Mouse (Mus musculus): ENCODE data around the gene Ints7. TPM values are rescaled to one million over a fixed set of nuclear protein-coding genes. Genes with fewer than 3 reads are reported as not detected.

Gene Ints7
- polyA plus RNA-seq (2016; fragmentation: Nextera tagmentation; extraction: Ambion mirVana), result 39.5 and 41.3 TPM in 2 replicates

DNA sequence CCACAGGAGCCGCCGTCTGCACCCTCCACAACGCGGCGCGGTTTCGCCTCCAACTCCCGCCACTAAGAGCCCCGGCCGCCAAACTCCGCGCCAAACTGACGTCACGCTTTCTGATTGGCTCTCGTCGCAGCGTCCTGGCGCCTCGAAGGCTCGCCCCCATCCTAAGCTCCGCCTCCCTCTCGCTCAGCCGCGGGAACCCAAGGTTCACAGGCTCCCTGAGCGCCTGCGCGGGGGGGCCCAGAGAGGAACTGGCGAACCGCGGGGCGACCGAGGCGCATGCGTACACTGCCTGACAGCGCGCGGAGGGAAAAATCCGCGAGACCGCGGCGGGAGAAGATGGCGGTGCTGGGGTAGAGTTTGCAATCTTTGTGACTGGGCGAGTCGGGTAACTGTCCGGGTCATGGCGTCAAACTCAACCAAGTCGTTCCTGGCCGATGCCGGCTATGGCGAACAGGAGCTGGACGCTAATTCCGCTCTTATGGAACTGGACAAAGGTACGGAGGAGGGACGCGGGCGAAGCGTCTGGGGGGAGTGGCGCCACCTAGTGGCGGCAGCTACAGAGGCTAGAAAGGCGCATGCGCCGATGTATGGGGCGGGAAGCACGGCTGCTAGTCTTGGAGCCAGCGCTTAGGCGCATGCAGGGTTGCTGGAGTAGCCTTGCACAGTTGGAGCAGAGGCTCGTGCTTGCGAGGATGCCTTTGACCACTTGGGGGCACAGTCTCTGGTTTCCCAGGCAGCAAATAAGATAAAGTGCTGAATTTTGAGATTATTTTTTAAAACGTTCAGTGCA lies at the start of gene Ints7, which contains the start of gene Dtl:
Gene Ints7 (plus strand): TSS at position 179 of the 790 bp plus-strand sequence.
Gene Dtl (minus strand): TSS at position 87 of the 790 bp plus-strand sequence.
- peaks cover 54% of the 10 kb centered on the region for H3K4me1 ChIP-seq
- H3K27me3 ChIP-seq (replicated peaks), result no peaks in the 10 kb centered on the region
- no peaks in the 10 kb centered on the region for H3K9me3 ChIP-seq (replicated peaks)
- peak within 1 kb of the TSS; percentile 84 for H3K4me2 ChIP-seq
- peaks cover 47% of the 10 kb centered on the region for H3K36me3 ChIP-seq
- peak; percentile 97 for ATAC-seq
- under 1% methylated on average over 70 of the region's 70 CpGs for WGBS (ENCODE audit: insufficient replicate concordance)
- H3K27ac ChIP-seq, result peak within 1 kb of the TSS; percentile 87
- H3K9ac ChIP-seq, result peak within 1 kb of the TSS; percentile 84
- peak within 1 kb of the TSS; percentile 85 for H3K4me3 ChIP-seq

DNA sequence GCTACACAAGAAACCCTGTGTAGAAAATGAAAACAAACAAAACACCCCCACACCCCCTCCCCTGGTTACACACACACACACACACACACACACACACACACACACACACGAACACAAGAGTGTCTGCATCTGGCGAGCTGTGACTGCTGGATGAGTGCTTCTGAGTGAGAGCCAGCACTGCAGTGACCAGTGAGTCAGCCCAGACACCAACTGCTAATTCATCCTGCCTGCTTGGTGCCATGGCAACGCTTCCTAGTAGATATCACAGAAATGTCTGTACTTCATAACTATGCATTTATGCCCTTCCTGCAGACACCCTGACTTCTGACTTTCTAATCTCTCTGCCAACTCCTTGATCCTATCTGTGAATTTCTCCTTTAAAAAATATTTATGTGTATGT lies 48.3 kb upstream of the Ints7 start:
- peak; percentile 50; the same call in 1 of the 2 replicates for ATAC-seq
- Histone ChIP-seq H3K4me2 (no peak overlapping the region), H3K9me3 (replicated peaks) (no peaks in the 10 kb centered on the region), H3K27ac (no peak overlapping the region), H3K36me3 (no peaks in the 10 kb centered on the region), H3K9ac (no peak overlapping the region), H3K4me1 (0 out of 2 replicates have a peak, but pooled peaks cover 8% of the 10 kb centered on the region), H3K4me3 (no peak overlapping the region), H3K27me3 (replicated peaks) (no peaks in the 10 kb centered on the region)
- 57% methylated on average over 3 of the region's 3 CpGs for WGBS (ENCODE audit: insufficient replicate concordance)

- no peak for ATAC-seq
- 42% methylated on average over 4 of the region's 4 CpGs for WGBS (ENCODE audit: insufficient replicate concordance)
- H3K27me3 ChIP-seq (replicated peaks), result no peaks in the 10 kb centered on the region
- H3K9me3 ChIP-seq (replicated peaks), result no peaks in the 10 kb centered on the region
- H3K9ac ChIP-seq, result no peak overlapping the region
- no peak overlapping the region for H3K4me3 ChIP-seq
- H3K36me3 ChIP-seq, result no peaks in the 10 kb centered on the region
- no peak overlapping the region for H3K27ac ChIP-seq
- 0 out of 2 replicates have a peak, but pooled peaks cover 8% of the 10 kb centered on the region for H3K4me1 ChIP-seq
- no peak overlapping the region for H3K4me2 ChIP-seq
These were observed 47.4 kb upstream of the Ints7 start for GRCm38 (mm10) chr1:191527921-191528612.

GRCm38 (mm10) chr1:191529406-191529805 lies 46.0 kb upstream of the Ints7 start:
- 63% methylated on average over 2 of the region's 2 CpGs for WGBS (ENCODE audit: insufficient replicate concordance)
- H3K4me3 ChIP-seq, result no peak overlapping the region
- no peak for ATAC-seq
- H3K4me1 ChIP-seq, result 0 out of 2 replicates have a peak, but pooled peaks cover 8% of the 10 kb centered on the region
- H3K4me2 ChIP-seq, result no peak overlapping the region
- no peaks in the 10 kb centered on the region for H3K9me3 ChIP-seq (replicated peaks)
- H3K9ac ChIP-seq, result no peak overlapping the region
- no peaks in the 10 kb centered on the region for H3K27me3 ChIP-seq (replicated peaks)
- no peak overlapping the region for H3K27ac ChIP-seq
- peaks cover 8% of the 10 kb centered on the region for H3K36me3 ChIP-seq

- no peaks in the 10 kb centered on the region for H3K9me3 ChIP-seq (replicated peaks)
- no peak overlapping the region for H3K4me2 ChIP-seq
- H3K27ac ChIP-seq, result no peak overlapping the region
- H3K27me3 ChIP-seq (replicated peaks), result no peaks in the 10 kb centered on the region
- H3K36me3 ChIP-seq, result peaks cover 20% of the 10 kb centered on the region
- 40% methylated on average over 1 of the region's 1 CpGs for WGBS (ENCODE audit: insufficient replicate concordance)
- H3K4me1 ChIP-seq, result 0 out of 2 replicates have a peak, but pooled peaks cover 8% of the 10 kb centered on the region
- no peak overlapping the region for H3K9ac ChIP-seq
- no peak overlapping the region for H3K4me3 ChIP-seq
- no peak for ATAC-seq
These were observed 44.4 kb upstream of the Ints7 start for GRCm38 (mm10) chr1:191531023-191531422.

GRCm38 (mm10) chr1:191534896-191535295 lies 40.5 kb upstream of the Ints7 start:
- no peak overlapping the region for H3K4me3 ChIP-seq
- no peak for ATAC-seq
- H3K4me2 ChIP-seq, result no peak overlapping the region
- H3K4me1 ChIP-seq, result no peaks in the 10 kb centered on the region
- no peak overlapping the region for H3K9ac ChIP-seq
- no peak overlapping the region for H3K27ac ChIP-seq
- WGBS (ENCODE audit: insufficient replicate concordance), result 59% methylated on average over 2 of the region's 2 CpGs
- H3K9me3 ChIP-seq (replicated peaks), result no peaks in the 10 kb centered on the region
- peaks cover 58% of the 10 kb centered on the region for H3K36me3 ChIP-seq
- no peaks in the 10 kb centered on the region for H3K27me3 ChIP-seq (replicated peaks)

DNA sequence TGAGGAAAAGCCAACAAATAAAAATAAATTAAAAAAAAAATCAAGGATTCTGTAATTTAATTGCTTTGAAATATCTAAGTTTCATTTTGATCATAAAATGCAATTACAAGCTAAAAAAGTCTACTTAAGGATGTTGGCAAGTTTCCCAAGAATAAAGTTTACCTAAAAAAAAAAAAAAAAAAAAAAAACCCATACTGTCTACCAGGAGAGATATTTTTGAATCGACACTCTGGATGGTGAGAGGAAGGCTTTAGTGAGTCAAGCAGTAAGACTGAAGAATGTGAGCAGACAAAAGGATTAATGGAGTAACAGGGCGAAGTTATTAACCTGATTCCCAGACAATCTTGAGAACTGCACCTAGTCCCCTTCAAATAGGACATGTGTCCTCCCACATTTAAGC lies 35.1 kb upstream of the Ints7 start:
- H3K27me3 ChIP-seq (replicated peaks), result no peaks in the 10 kb centered on the region
- H3K36me3 ChIP-seq, result peaks cover 95% of the 10 kb centered on the region
- no peak overlapping the region for H3K4me3 ChIP-seq
- WGBS (ENCODE audit: insufficient replicate concordance), result 81% methylated on average over 2 of the region's 2 CpGs
- H3K4me2 ChIP-seq, result no peak overlapping the region
- H3K4me1 ChIP-seq, result no peaks in the 10 kb centered on the region
- H3K27ac ChIP-seq, result no peak overlapping the region
- H3K9ac ChIP-seq, result no peak overlapping the region
- ATAC-seq, result no peak
- no peaks in the 10 kb centered on the region for H3K9me3 ChIP-seq (replicated peaks)

- H3K4me3 ChIP-seq, result no peak overlapping the region
- ATAC-seq, result no peak
- no peak overlapping the region for H3K27ac ChIP-seq
- H3K4me1 ChIP-seq, result no peaks in the 10 kb centered on the region
- WGBS (ENCODE audit: insufficient replicate concordance), result 89% methylated on average over 9 of the region's 9 CpGs
- H3K27me3 ChIP-seq (replicated peaks), result no peaks in the 10 kb centered on the region
- H3K4me2 ChIP-seq, result no peak overlapping the region
- no peak overlapping the region for H3K9ac ChIP-seq
- H3K9me3 ChIP-seq (replicated peaks), result no peaks in the 10 kb centered on the region
- H3K36me3 ChIP-seq, result peaks cover 96% of the 10 kb centered on the region
These were observed 34.4 kb upstream of the Ints7 start for GRCm38 (mm10) chr1:191541014-191541413.

DNA sequence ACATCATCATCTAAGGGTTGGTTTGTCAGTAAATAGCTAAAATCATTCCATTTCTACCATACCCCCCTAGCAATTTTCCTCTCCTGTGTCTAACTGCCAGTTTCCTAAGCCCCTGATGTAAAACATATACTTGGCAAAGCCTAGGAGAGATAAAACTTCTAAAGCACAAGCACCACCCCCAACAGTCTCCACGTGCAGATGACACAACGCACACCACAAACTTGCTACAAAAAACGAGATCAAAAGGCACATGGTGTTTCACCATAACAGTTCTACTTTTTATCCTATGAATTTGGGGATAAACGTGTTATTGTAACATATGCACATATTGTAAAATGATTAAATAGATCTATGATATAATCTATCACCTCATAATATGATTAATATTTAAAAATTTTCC lies 33.8 kb upstream of the Ints7 start:
- no peaks in the 10 kb centered on the region for H3K27me3 ChIP-seq (replicated peaks)
- no peaks in the 10 kb centered on the region for H3K4me1 ChIP-seq
- peaks cover 97% of the 10 kb centered on the region for H3K36me3 ChIP-seq
- H3K9me3 ChIP-seq (replicated peaks), result no peaks in the 10 kb centered on the region
- no peak overlapping the region for H3K4me3 ChIP-seq
- no peak overlapping the region for H3K27ac ChIP-seq
- 71% methylated on average over 4 of the region's 4 CpGs for WGBS (ENCODE audit: insufficient replicate concordance)
- no peak overlapping the region for H3K9ac ChIP-seq
- no peak overlapping the region for H3K4me2 ChIP-seq
- no peak for ATAC-seq

GRCm38 (mm10) chr1:191543747-191544146 lies 31.7 kb upstream of the Ints7 start:
- Histone ChIP-seq H3K27ac (no peak overlapping the region), H3K36me3 (peaks cover 97% of the 10 kb centered on the region), H3K4me3 (no peak overlapping the region), H3K4me1 (no peaks in the 10 kb centered on the region), H3K4me2 (no peak overlapping the region), H3K27me3 (replicated peaks) (no peaks in the 10 kb centered on the region), H3K9me3 (replicated peaks) (no peaks in the 10 kb centered on the region), H3K9ac (no peak overlapping the region)
- WGBS (ENCODE audit: insufficient replicate concordance), result 63% methylated on average over 3 of the region's 3 CpGs
- ATAC-seq, result no peak

GRCm38 (mm10) chr1:191550786-191551185 lies 24.6 kb upstream of the Ints7 start:
- Histone ChIP-seq H3K27me3 (replicated peaks) (no peaks in the 10 kb centered on the region), H3K4me3 (no peak overlapping the region), H3K9me3 (replicated peaks) (no peaks in the 10 kb centered on the region), H3K4me1 (no peaks in the 10 kb centered on the region), H3K36me3 (peaks cover 89% of the 10 kb centered on the region), H3K4me2 (no peak overlapping the region), H3K9ac (no peak overlapping the region), H3K27ac (no peak overlapping the region)
- 84% methylated on average over 4 of the region's 4 CpGs for WGBS (ENCODE audit: insufficient replicate concordance)
- ATAC-seq, result no peak

DNA sequence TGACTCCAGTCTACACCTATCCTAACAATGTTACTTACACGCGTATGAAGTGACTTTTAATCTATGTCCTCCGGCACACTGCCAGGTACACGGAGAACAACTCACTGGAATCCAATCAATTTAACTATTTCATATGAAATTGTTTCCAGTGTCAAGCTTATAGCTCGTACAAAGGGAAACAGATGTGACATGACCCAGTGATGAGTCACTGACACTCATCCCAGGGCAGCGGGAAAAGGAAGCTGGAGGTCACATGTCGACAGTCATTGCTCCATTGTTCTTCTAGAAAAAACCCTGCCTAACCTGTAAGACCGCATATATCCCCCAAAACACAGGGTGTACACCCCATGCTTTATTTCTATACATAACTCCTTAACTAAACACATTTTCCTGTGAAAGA lies 18.3 kb upstream of the Ints7 start:
- Histone ChIP-seq H3K4me3 (no peak overlapping the region), H3K4me1 (no peaks in the 10 kb centered on the region), H3K9ac (no peak overlapping the region), H3K9me3 (replicated peaks) (no peaks in the 10 kb centered on the region), H3K27ac (no peak overlapping the region), H3K36me3 (peaks cover 94% of the 10 kb centered on the region), H3K27me3 (replicated peaks) (no peaks in the 10 kb centered on the region), H3K4me2 (no peak overlapping the region)
- WGBS (ENCODE audit: insufficient replicate concordance), result 73% methylated on average over 8 of the region's 8 CpGs
- ATAC-seq, result no peak

Data from liver, embryonic 12.5 days (tissue).